Mouse (Mus musculus): ENCODE measurements around the gene Card19. TPM values are rescaled to one million over a fixed set of nuclear protein-coding genes. Genes with fewer than 3 reads are reported as not detected.

Card19 gene
- total RNA-seq, 2 experiments from 2014 or later = 91.0 to 103 TPM

- peak; percentile 62 for ATAC-seq (ENCODE audit: poor library complexity, severe bottlenecking)
These were observed 36.8 kb downstream of the Card19 start for GRCm38 (mm10) chr13:49178839-49179585.

GRCm38 (mm10) chr13:49175509-49175908, 40.3 kb downstream of the Card19 start:
- ATAC-seq (ENCODE audit: poor library complexity, severe bottlenecking) = no peak

- peak; percentile 93 for ATAC-seq (ENCODE audit: poor library complexity, severe bottlenecking)
These were observed 42.8 kb downstream of the Card19 start for GRCm38 (mm10) chr13:49172971-49173596.

- no peak for ATAC-seq (ENCODE audit: poor library complexity, severe bottlenecking)
These were observed 43.5 kb downstream of the Card19 start for GRCm38 (mm10) chr13:49172335-49172734.

GRCm38 (mm10) chr13:49171729-49172128, 44.1 kb downstream of the Card19 start:
- no peak for ATAC-seq (ENCODE audit: poor library complexity, severe bottlenecking)

GRCm38 (mm10) chr13:49170623-49171022, 45.2 kb downstream of the Card19 start:
- no peak for ATAC-seq (ENCODE audit: poor library complexity, severe bottlenecking)

GRCm38 (mm10) chr13:49169448-49170207, 46.2 kb downstream of the Card19 start:
- ATAC-seq (ENCODE audit: poor library complexity, severe bottlenecking) = peak; percentile 94

- ATAC-seq (ENCODE audit: poor library complexity, severe bottlenecking) = no peak
These were observed 48.8 kb downstream of the Card19 start for GRCm38 (mm10) chr13:49167081-49167480.

GRCm38 (mm10) chr13:49163645-49164044, 52.2 kb downstream of the Card19 start:
- no peak for ATAC-seq (ENCODE audit: poor library complexity, severe bottlenecking)

- peak; percentile 74 for ATAC-seq (ENCODE audit: poor library complexity, severe bottlenecking)
These were observed 53.1 kb downstream of the Card19 start for GRCm38 (mm10) chr13:49162722-49163121.

GRCm38 (mm10) chr13:49161236-49161635, 54.6 kb downstream of the Card19 start:
- no peak for ATAC-seq (ENCODE audit: poor library complexity, severe bottlenecking)

- ATAC-seq (ENCODE audit: poor library complexity, severe bottlenecking) = no peak
These were observed 57.7 kb downstream of the Card19 start for GRCm38 (mm10) chr13:49158040-49158713.

GRCm38 (mm10) chr13:49156645-49157044, 59.2 kb downstream of the Card19 start:
- no peak for ATAC-seq (ENCODE audit: poor library complexity, severe bottlenecking)

- no peak for ATAC-seq (ENCODE audit: poor library complexity, severe bottlenecking)
These were observed 61.2 kb downstream of the Card19 start for GRCm38 (mm10) chr13:49154621-49155020.

- ATAC-seq (ENCODE audit: poor library complexity, severe bottlenecking) = no peak
These were observed 61.8 kb downstream of the Card19 start for GRCm38 (mm10) chr13:49154028-49154427.

Other genes starting within 250 kb of the Card19 start
- gene Fam120a, start 248.0 kb downstream of the Card19 start, total RNA-seq (2015) = 191 and 192 TPM in 2 replicates
- 118 and 132 TPM in 2 replicates for gene Fam120a, start 248.0 kb downstream of the Card19 start, total RNA-seq (2017)
- 0.66 and 1.6 TPM in 2 replicates for gene Wnk2, start 68.0 kb downstream of the Card19 start, total RNA-seq (2015)
- gene Wnk2, start 68.0 kb downstream of the Card19 start, total RNA-seq (2017) = 0.33 and 0.48 TPM in 2 replicates
- gene Ninj1, start 28.6 kb downstream of the Card19 start, total RNA-seq (2015) = 76.1 and 81.6 TPM in 2 replicates
- gene Ninj1, start 28.6 kb downstream of the Card19 start, total RNA-seq (2017) = 33.4 and 48.2 TPM in 2 replicates
- 44.4 and 49.1 TPM in 2 replicates for gene Susd3, start 32.7 kb upstream of the Card19 start, total RNA-seq (2015)
- 39.6 and 42.3 TPM in 2 replicates for gene Susd3, start 32.7 kb upstream of the Card19 start, total RNA-seq (2017)
- 10.7 and 12.2 TPM in 2 replicates for gene Fgd3, start 104.3 kb upstream of the Card19 start, total RNA-seq (2015)
- gene Fgd3, start 104.3 kb upstream of the Card19 start, total RNA-seq (2017) = 26.1 and 30.9 TPM in 2 replicates
- gene Bicd2, start 125.5 kb upstream of the Card19 start, total RNA-seq (2015) = 14.9 and 15.3 TPM in 2 replicates
- gene Bicd2, start 125.5 kb upstream of the Card19 start, total RNA-seq (2017) = 24.7 and 27.7 TPM in 2 replicates
- 2.5 and 3.1 TPM in 2 replicates for gene Ippk, start 205.2 kb upstream of the Card19 start, total RNA-seq (2015)
- 5.9 and 7.4 TPM in 2 replicates for gene Ippk, start 205.2 kb upstream of the Card19 start, total RNA-seq (2017)

Data from megakaryocyte, adult 5-6 weeks (primary cell).